Mouse (Mus musculus) midbrain, embryonic 14.5 days (tissue): ENCODE measurements at regions not wholly inside any gene's neighbourhood (a gene's known extent, or its start where the extent isn't known, plus 50 kb on each side); places are given as distances from the start of the nearest gene placed in this dataset.

Experiments
- ATAC-seq: fragments of 200-750 bp; cut with Nextera tagmentation; 2 replicates; pipeline ENCODE4 v1.8.0; 2017; ENCODE audit warnings: moderate number of reproducible peaks, moderate library complexity; ENCODE audit not compliant: low FRiP score, low TSS enrichment
- DNase-seq: peaks from one replicate; pipeline ENCODE4 v3.0.0-alpha.2; 2015
- H3K27ac ChIP-seq: fragments of 300-500 bp; sonication (generic); replicated peaks from 2 replicates; pipeline ENCODE4 v1.5.1; 2014; ENCODE audit warnings: mild to moderate bottlenecking, low read depth, low read length, moderate library complexity
- H3K27me3 ChIP-seq: fragments of 300-500 bp; sonication (generic); 2 replicates; pipeline ENCODE4 v1.6.1; 2014; ENCODE audit warnings: low read length, control low read depth, mixed read lengths; ENCODE audit not compliant: control insufficient read depth, insufficient read depth
- H3K36me3 ChIP-seq: fragments of 300-500 bp; sonication (generic); 2 replicates; pipeline ENCODE4 v1.6.1; 2014; ENCODE audit warnings: low read length, control low read depth; ENCODE audit not compliant: control insufficient read depth, insufficient read depth
- H3K4me1 ChIP-seq: fragments of 300-500 bp; sonication (generic); 2 replicates; pipeline ENCODE4 v1.6.1; 2014; ENCODE audit warnings: mild to moderate bottlenecking, antibody characterized with exemption, low read length, control low read depth; ENCODE audit not compliant: control insufficient read depth, insufficient read depth
- H3K4me2 ChIP-seq: fragments of 300-500 bp; sonication (generic); 2 replicates; pipeline ENCODE4 v1.6.1; 2014; ENCODE audit warnings: mild to moderate bottlenecking, low read length, moderate library complexity
- H3K4me3 ChIP-seq: fragments of 300-500 bp; sonication (generic); replicated peaks from 2 replicates; pipeline ENCODE4 v1.5.1; 2014; ENCODE audit warnings: low read depth, low read length
- H3K9ac ChIP-seq: fragments of 300-500 bp; sonication (generic); replicated peaks from 2 replicates; pipeline ENCODE4 v1.6.1; 2014; ENCODE audit warnings: mild to moderate bottlenecking, low read length, moderate library complexity
- H3K9me3 ChIP-seq: fragments of 300-500 bp; sonication (generic); 2 replicates; pipeline ENCODE4 v1.6.1; 2016; ENCODE audit warnings: low read length, control low read depth, mixed read lengths; ENCODE audit not compliant: control insufficient read depth
- WGBS: fragments of 180-500 bp; shearing (Covaris S2); extraction: QIAGEN DNeasy Blood & Tissue Kit; methylation state at CpG from one replicate; pipeline ENCODE4 v1.1.7; 2014; 5-methylcytosine and 5-hydroxymethylcytosine counted together

GRCm38 (mm10) chr14:24731872-24732525 lies 245.1 kb downstream of the Rps24 start:
- 48% methylated on average over 5 of the region's 5 CpGs for WGBS
- no peak for ATAC-seq
- H3K4me2 ChIP-seq = no peak overlapping the region
- no peaks in the 10 kb centered on the region for H3K27me3 ChIP-seq
- DNase-seq = peak; percentile 72
- H3K4me3 ChIP-seq = no peak overlapping the region
- H3K36me3 ChIP-seq = no peaks in the 10 kb centered on the region
- H3K9me3 ChIP-seq = no peaks in the 10 kb centered on the region
- no peak overlapping the region for H3K9ac ChIP-seq
- H3K4me1 ChIP-seq = peaks cover 4% of the 10 kb centered on the region; the same call in 1 of the 2 replicates
- H3K27ac ChIP-seq = peak overlapping the region; percentile 56

GRCm38 (mm10) chr14:24733326-24733725 lies 246.4 kb downstream of the Rps24 start:
- 91% methylated on average over 7 of the region's 7 CpGs for WGBS
- H3K27ac ChIP-seq = no peak overlapping the region
- H3K9me3 ChIP-seq = no peaks in the 10 kb centered on the region
- H3K4me2 ChIP-seq = no peak overlapping the region
- H3K4me1 ChIP-seq = peaks cover 4% of the 10 kb centered on the region; the same call in 1 of the 2 replicates
- H3K36me3 ChIP-seq = no peaks in the 10 kb centered on the region
- H3K27me3 ChIP-seq = no peaks in the 10 kb centered on the region
- ATAC-seq = no peak
- H3K9ac ChIP-seq = no peak overlapping the region
- DNase-seq = no peak
- no peak overlapping the region for H3K4me3 ChIP-seq

GRCm38 (mm10) chr14:24738869-24739268 lies 251.9 kb downstream of the Rps24 start:
- Histone ChIP-seq H3K9me3 (no peaks in the 10 kb centered on the region), H3K27ac (no peak overlapping the region), H3K4me1 (no peaks in the 10 kb centered on the region), H3K36me3 (no peaks in the 10 kb centered on the region), H3K27me3 (no peaks in the 10 kb centered on the region), H3K4me3 (no peak overlapping the region), H3K9ac (no peak overlapping the region), H3K4me2 (no peak overlapping the region)
- ATAC-seq = no peak
- DNase-seq = peak; percentile 44

DNA sequence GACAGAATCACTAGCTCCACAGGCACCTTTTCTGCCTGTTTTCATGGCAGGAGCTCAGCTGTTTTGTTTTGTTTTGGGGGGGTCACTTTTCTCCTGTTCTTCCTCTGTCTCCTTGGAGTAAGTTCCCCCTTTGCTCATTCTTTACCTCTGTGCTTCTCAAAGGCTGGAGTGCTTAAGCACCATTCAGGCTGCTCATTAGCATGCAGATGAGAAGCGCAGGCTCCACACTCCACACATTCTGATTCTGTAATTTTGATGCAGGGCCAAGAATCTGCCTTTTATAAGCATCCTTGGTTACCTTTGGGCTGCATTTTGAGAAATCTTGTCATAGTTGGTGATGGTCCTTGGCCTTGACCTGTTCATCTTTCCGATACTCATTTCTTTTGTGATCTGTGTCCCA lies 257.5 kb downstream of the Rps24 start:
- no peaks in the 10 kb centered on the region for H3K36me3 ChIP-seq
- H3K4me1 ChIP-seq = no peaks in the 10 kb centered on the region
- 53% methylated on average over 2 of the region's 2 CpGs for WGBS
- no peak overlapping the region for H3K4me2 ChIP-seq
- DNase-seq (peak; percentile 50), ATAC-seq (no peak)
- no peak overlapping the region; the same call in 1 of the 2 replicates for H3K27ac ChIP-seq
- H3K9me3 ChIP-seq = no peaks in the 10 kb centered on the region
- H3K4me3 ChIP-seq = no peak overlapping the region
- no peaks in the 10 kb centered on the region for H3K27me3 ChIP-seq
- H3K9ac ChIP-seq = no peak overlapping the region

DNA sequence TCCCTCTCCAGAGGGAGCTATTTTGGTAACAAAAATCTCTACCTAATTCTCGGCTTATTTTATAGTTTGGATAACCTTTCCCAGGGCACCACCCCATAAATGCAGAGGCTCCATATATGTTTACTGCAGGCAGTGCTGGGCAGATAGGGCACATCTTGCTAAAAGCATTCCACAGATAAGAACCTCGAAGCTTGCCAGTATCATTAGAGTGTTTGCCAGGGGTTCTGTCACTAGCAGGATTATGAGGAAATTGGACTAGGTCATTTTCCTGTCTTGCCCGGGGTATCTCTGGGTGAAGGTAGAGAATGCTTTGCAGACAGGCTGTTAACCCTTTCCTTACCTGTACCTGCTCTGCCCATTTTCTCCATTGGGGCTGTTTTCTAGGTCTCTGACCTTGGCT lies 258.8 kb downstream of the Rps24 start:
- Histone ChIP-seq H3K9ac (no peak overlapping the region), H3K4me3 (no peak overlapping the region), H3K27ac (no peak overlapping the region), H3K36me3 (no peaks in the 10 kb centered on the region), H3K4me2 (no peak overlapping the region), H3K4me1 (no peaks in the 10 kb centered on the region), H3K9me3 (no peaks in the 10 kb centered on the region), H3K27me3 (no peaks in the 10 kb centered on the region)
- WGBS = 56% methylated on average over 3 of the region's 3 CpGs
- ATAC-seq (no peak), DNase-seq (no peak)

DNA sequence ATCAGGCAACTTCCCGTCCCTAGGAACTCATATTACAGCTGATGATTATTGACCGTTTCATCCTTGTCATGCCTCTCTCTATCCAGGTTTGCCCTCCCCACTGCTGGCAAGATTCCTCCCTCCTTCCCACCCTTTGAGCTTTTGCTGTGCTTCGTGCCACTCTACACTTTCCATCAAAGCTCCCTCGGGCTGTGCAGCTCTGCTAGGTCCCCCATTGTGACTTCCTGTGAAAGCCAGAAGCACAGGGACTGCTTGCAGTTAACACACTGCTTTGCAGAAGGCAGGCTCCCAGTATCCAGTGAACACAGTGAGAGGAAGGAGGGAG lies 260.5 kb downstream of the Rps24 start:
- no peak overlapping the region for H3K4me3 ChIP-seq
- H3K4me2 ChIP-seq = no peak overlapping the region
- H3K9me3 ChIP-seq = no peaks in the 10 kb centered on the region
- H3K27ac ChIP-seq = no peak overlapping the region
- no peaks in the 10 kb centered on the region for H3K4me1 ChIP-seq
- peak; percentile 25 for DNase-seq
- no peaks in the 10 kb centered on the region for H3K27me3 ChIP-seq
- H3K9ac ChIP-seq = no peak overlapping the region
- no peak for ATAC-seq
- H3K36me3 ChIP-seq = no peaks in the 10 kb centered on the region
- 58% methylated on average over 4 of the region's 4 CpGs for WGBS

DNA sequence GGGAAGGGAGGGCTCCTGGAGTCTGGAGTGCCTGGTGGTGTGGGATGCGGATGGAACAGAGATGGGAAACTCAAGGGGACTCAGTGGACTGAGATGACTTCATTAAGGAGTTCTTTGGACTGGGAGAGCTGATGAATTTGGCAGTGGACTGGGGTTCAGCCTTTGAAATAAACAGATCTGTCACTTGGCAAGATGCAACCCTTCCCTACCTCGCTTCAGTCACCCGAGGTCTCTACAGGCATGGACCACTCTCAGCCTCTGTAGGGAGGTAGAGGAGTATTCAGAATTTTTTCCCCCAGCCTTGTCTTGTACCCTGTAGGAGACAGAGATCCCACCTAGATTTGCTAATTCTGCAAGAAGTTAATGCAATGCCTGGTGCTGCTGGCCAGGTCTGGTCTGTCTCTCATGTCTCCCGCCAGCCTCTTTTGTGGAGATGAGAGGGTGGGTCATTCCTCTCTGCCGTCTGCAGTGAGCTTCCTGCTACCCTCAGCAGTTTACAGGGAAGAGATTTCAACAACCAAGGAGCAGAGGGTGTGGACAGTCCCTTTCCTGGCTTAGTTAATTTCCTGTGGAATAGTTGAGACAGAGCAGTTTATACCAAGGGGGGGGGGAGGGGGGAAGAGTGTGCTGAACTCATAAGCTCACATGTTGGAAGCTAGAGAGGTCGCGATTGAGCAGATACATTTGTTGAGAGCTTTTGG lies 261.0 kb downstream of the Rps24 start:
- Histone ChIP-seq H3K9ac (no peak overlapping the region), H3K4me2 (no peak overlapping the region), H3K36me3 (no peaks in the 10 kb centered on the region), H3K4me1 (no peaks in the 10 kb centered on the region), H3K4me3 (no peak overlapping the region), H3K27me3 (no peaks in the 10 kb centered on the region), H3K9me3 (no peaks in the 10 kb centered on the region), H3K27ac (no peak overlapping the region)
- no peak for ATAC-seq
- DNase-seq = no peak
- WGBS = 60% methylated on average over 7 of the region's 7 CpGs

DNA sequence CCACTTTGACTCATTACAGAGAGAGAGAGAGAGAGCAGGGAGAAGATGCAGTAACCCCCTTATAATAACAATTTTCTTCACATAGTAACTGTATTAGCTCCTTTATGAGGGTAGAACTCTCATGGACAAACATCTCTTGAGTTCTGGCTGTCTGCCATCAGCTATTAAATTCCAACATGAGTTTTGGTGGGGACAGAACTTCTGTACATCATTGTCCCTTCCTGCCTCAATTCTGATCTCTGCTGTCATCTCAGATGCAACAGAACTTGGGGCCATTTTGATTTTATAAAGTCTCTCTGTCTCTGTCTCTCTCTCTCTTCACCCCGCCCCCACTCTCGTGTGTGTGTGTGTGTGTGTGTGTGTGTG lies 261.6 kb downstream of the Rps24 start:
- H3K4me1 ChIP-seq = no peaks in the 10 kb centered on the region
- H3K4me3 ChIP-seq = no peak overlapping the region
- DNase-seq (no peak), ATAC-seq (no peak)
- 88% methylated on average over 2 of the region's 2 CpGs for WGBS
- no peak overlapping the region for H3K9ac ChIP-seq
- H3K27me3 ChIP-seq = no peaks in the 10 kb centered on the region
- H3K27ac ChIP-seq = no peak overlapping the region
- H3K4me2 ChIP-seq = no peak overlapping the region
- H3K9me3 ChIP-seq = no peaks in the 10 kb centered on the region
- H3K36me3 ChIP-seq = no peaks in the 10 kb centered on the region

DNA sequence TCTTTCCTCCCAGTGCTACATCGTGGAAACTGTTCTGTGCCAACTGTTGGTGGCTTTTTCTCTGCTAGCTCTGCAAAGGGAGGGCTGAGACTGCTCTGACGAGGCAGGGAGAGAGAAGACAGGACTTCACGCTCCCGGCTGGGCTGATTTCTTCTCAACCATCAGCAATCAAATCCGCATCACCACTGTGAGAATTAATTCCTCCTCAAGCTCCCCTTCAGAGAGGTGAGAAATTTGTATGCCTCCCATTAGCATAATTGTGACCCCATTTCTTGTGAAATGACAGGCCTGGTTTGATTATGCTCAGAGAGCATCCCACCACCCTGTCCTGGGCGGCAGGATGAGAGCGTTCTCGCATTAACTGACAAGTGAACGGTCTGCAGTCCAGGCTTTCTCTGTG lies 262.4 kb downstream of the Rps24 start:
- H3K4me2 ChIP-seq = no peak overlapping the region
- no peaks in the 10 kb centered on the region for H3K27me3 ChIP-seq
- ATAC-seq (no peak), DNase-seq (no peak)
- no peaks in the 10 kb centered on the region for H3K9me3 ChIP-seq
- H3K27ac ChIP-seq = 0 out of 2 replicates have a peak overlapping the region, but pooled peaks have one; percentile 5
- H3K36me3 ChIP-seq = no peaks in the 10 kb centered on the region
- H3K9ac ChIP-seq = no peak overlapping the region
- 58% methylated on average over 9 of the region's 9 CpGs for WGBS
- no peak overlapping the region for H3K4me3 ChIP-seq
- no peaks in the 10 kb centered on the region for H3K4me1 ChIP-seq
